Comparison of ENCODE assay signal across 8 mouse cellular contexts in the genomic region with DNA sequence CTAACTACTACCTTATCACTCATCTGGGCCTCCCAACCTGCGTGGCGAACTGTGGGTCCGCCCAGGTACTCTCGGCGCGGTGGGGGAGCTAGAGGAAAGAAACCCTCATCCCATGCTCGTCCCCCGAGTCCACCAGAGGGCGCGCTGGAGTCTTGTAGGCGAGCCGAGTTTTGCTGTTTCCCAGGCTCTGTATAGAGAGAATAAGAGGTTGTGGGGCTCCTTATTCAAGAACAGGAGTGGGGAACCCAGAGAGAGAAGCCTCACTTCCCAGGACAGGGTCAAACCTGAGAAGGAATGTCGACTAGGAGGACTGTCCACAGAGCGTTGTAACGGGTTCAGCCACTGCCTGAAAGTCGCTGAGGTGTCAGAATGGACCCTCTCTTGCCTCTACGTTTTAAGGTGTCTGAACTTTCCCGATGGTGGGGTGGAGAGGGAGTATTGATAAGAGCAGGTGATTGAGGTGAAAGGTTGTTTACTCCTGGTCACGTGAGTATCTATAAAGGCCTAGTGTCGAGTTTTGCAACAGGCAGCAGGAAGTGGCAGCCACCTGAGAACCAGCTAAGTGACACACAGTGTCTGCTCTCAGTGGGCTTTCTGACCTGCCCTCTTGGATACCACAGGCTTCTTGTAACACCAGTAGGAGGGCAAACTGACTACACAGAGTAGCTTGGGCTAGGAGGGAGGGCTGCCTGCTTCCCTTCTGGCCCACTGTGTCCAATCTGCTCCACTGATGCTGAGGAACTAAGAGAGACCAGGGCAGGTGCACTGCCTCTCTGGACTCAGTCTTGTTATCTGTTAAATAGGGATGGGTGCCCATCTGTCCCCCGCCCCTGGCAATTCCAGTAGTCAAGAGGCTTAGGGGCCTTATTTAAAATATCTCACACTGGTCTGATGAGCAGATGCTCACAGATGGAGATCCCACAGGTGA. TPM values are rescaled to one million over a fixed set of nuclear protein-coding genes. Genes with fewer than 3 reads are reported as not detected.
DNase-seq lines count a peak whose midpoint lies in the region; ATAC-seq and TF ChIP-seq lines count a peak whose summit lies in the region.

A gene (minus strand): TSS at position 103 of the 928 bp plus-strand sequence.

- DNase-seq in ZHBTc4 (ENCODE audit: low read depth, low spot score), result peak; percentile 95
- peak; percentile 98 for DNase-seq in gastrocnemius, postnatal 10 days
- DNase-seq in left cerebral cortex, postnatal 10 days (ENCODE audit: extremely low spot score in 1 of 2, low spot score in 2 of 2), result peak; percentile 82 to 93
- DNase-seq in right cerebral cortex, postnatal 14 days, result peak; percentile 98
- peak; percentile 89 to 93 for DNase-seq in urinary bladder, postnatal 36 days (ENCODE audit: low spot score in 2 of 2)

- ATAC-seq in inflammation-experienced regulatory T-cells, adult 6 months, result peak; percentile 53
- peak; percentile 63 for ATAC-seq in megakaryocyte progenitor cell, adult 5-6 weeks (replicated peaks; ENCODE audit: poor library complexity)

- H3K4me3 ChIP-seq in cortical plate, adult 2 months (ENCODE audit: insufficient read depth, low read length), result peak within 1 kb of the TSS; percentile 40

- H3K27ac ChIP-seq in cortical plate, adult 2 months (ENCODE audit: insufficient read depth, low read length), result peak within 1 kb of the TSS; percentile 83

- no peak for TF ChIP-seq POLR2A in cortical plate, adult 2 months (IDR thresholded peaks at IDR 0.05; ENCODE audit: extremely low read depth, insufficient read depth, low read length)

- peak; percentile 70 for TF ChIP-seq CTCF in cortical plate, adult 2 months (IDR thresholded peaks at IDR 0.05; ENCODE audit: extremely low read depth, insufficient read depth, low read length)

- peaks cover 5% of the 10 kb centered on the region for H3K4me1 ChIP-seq in cortical plate, adult 2 months (ENCODE audit: control insufficient read depth, insufficient read depth, low read length)

- intact Hi-C loops in left cerebral cortex, postnatal 10 days (cut with DNase I), result loop anchor here (5.0 kb wide), 4 partner anchors 38 to 98 kb away; a partner anchor contains a TSS

RNA-seq across cellular contexts. Expression of the gene that starts here (rescaled TPM):
- polyA plus RNA-seq in cortical plate, adult 2 months (2012; rRNA removed), result 5.0 TPM in 2 replicates
- total RNA-seq in gastrocnemius, postnatal 10 days (2021), result 1 to 10 TPM; 6.2 to 9.8 TPM
- 10 to 100 TPM; 21.7 to 47.4 (median 28.6) TPM for polyA plus RNA-seq in inflammation-experienced regulatory T-cells, adult 6 months (2017; shearing (Covaris generic))
- 1 to 10 TPM; 2.3 to 2.6 TPM for total RNA-seq in left cerebral cortex, postnatal 10 days (2021)
- 0.76 and 0.96 TPM in 2 replicates for total RNA-seq in megakaryocyte progenitor cell, adult 5-6 weeks (2015)
- total RNA-seq in megakaryocyte progenitor cell, adult 5-6 weeks (2017), result 0.79 and 1.1 TPM in 2 replicates

Comparison
In these comparisons a context has a peak if more than half of its experiments do, and no peak if none do; other contexts are left out.
1. Peak in every context shown above with its lines: DNase-seq, ATAC-seq, H3K4me3 ChIP-seq and H3K27ac ChIP-seq.